Mouse (Mus musculus): ENCODE results near the gene Plvap. TPM values are rescaled to one million over a fixed set of nuclear protein-coding genes. Genes with fewer than 3 reads are reported as not detected.

Gene Plvap
- total and polyA plus RNA-seq, 2 experiments from 2014 or later = 8.0 to 15.3 TPM

- TF ChIP-seq CTCF (IDR thresholded peaks at IDR 0.05; ENCODE audit: low read depth) = no peak
- no peaks in the 10 kb centered on the region for H3K27me3 ChIP-seq (ENCODE audit: insufficient read depth, low read length)
- H3K4me3 ChIP-seq (ENCODE audit: low read length) = no peak overlapping the region
- no peaks in the 10 kb centered on the region for H3K9me3 ChIP-seq (ENCODE audit: low read length)
- H3K4me2 ChIP-seq (ENCODE audit: low read depth, low read length) = no peak overlapping the region
- ATAC-seq (no peak), DNase-seq (ENCODE audit: low spot score) (no peak)
- peaks cover 6% of the 10 kb centered on the region; the same call in 1 of the 2 replicates for H3K4me1 ChIP-seq (ENCODE audit: insufficient read depth, low read length)
- WGBS = 97% methylated on average over 1 of the region's 1 CpGs
- no peak overlapping the region for H3K9ac ChIP-seq (replicated peaks; ENCODE audit: low read length)
- no peak overlapping the region for H3K27ac ChIP-seq
- peaks cover 14% of the 10 kb centered on the region; the same call in 1 of the 2 replicates for H3K36me3 ChIP-seq (ENCODE audit: insufficient read depth, low read length)
Observed at GRCm38 (mm10) chr8:71468001-71468400, 43.6 kb downstream of the Plvap start.

GRCm38 (mm10) chr8:71467201-71467600 lies 44.4 kb downstream of the Plvap start:
- Histone ChIP-seq H3K4me2 (ENCODE audit: low read depth, low read length) (no peak overlapping the region), H3K36me3 (ENCODE audit: insufficient read depth, low read length) (0 out of 2 replicates have a peak, but pooled peaks cover 6% of the 10 kb centered on the region), H3K27ac (no peak overlapping the region), H3K4me1 (ENCODE audit: insufficient read depth, low read length) (peaks cover 6% of the 10 kb centered on the region; the same call in 1 of the 2 replicates), H3K27me3 (ENCODE audit: insufficient read depth, low read length) (no peaks in the 10 kb centered on the region), H3K9ac (replicated peaks; ENCODE audit: low read length) (no peak overlapping the region), H3K9me3 (ENCODE audit: low read length) (no peaks in the 10 kb centered on the region), H3K4me3 (ENCODE audit: low read length) (no peak overlapping the region)
- DNase-seq (ENCODE audit: low spot score) (no peak), ATAC-seq (no peak)
- TF ChIP-seq CTCF (IDR thresholded peaks at IDR 0.05; ENCODE audit: low read depth) = no peak
- WGBS = 89% methylated on average over 2 of the region's 2 CpGs

GRCm38 (mm10) chr8:71466198-71466597 lies 45.4 kb downstream of the Plvap start:
- H3K36me3 ChIP-seq (ENCODE audit: insufficient read depth, low read length) = peaks cover 2% of the 10 kb centered on the region; the same call in 1 of the 2 replicates
- no peaks in the 10 kb centered on the region for H3K9me3 ChIP-seq (ENCODE audit: low read length)
- WGBS = 95% methylated on average over 5 of the region's 5 CpGs
- ATAC-seq (no peak), DNase-seq (ENCODE audit: low spot score) (no peak)
- H3K9ac ChIP-seq (replicated peaks; ENCODE audit: low read length) = no peak overlapping the region
- H3K4me3 ChIP-seq (ENCODE audit: low read length) = no peak overlapping the region
- H3K4me2 ChIP-seq (ENCODE audit: low read depth, low read length) = no peak overlapping the region
- no peaks in the 10 kb centered on the region for H3K27me3 ChIP-seq (ENCODE audit: insufficient read depth, low read length)
- peaks cover 10% of the 10 kb centered on the region; the same call in 1 of the 2 replicates for H3K4me1 ChIP-seq (ENCODE audit: insufficient read depth, low read length)
- no peak for TF ChIP-seq CTCF (IDR thresholded peaks at IDR 0.05; ENCODE audit: low read depth)
- H3K27ac ChIP-seq = no peak overlapping the region

DNA sequence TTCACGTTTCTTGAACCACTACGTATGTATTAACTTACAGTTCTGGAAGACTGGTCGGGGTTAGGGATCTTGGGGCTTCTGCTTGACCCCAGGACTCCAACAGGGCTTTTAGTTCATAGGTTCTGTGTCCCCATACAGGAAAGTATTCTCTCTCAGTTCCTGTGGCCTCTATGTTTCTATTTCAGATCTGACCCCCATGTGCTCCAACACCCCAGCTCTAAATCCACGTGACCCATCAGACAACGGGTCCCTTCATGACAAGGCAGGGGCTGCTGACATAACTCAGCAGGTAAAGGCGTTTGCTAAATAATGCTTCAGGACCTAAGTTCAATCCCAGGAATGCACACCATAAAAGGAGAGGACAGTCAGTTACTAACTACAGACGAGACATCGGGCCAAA lies 45.8 kb downstream of the Plvap start:
- no peak for ATAC-seq
- Histone ChIP-seq H3K4me2 (ENCODE audit: low read depth, low read length) (peak overlapping the region; percentile 61), H3K9me3 (ENCODE audit: low read length) (no peaks in the 10 kb centered on the region), H3K36me3 (ENCODE audit: insufficient read depth, low read length) (peaks cover 6% of the 10 kb centered on the region), H3K4me3 (ENCODE audit: low read length) (peak overlapping the region; percentile 88), H3K27ac (no peak overlapping the region), H3K4me1 (ENCODE audit: insufficient read depth, low read length) (peaks cover 10% of the 10 kb centered on the region; the same call in 1 of the 2 replicates), H3K9ac (replicated peaks; ENCODE audit: low read length) (no peak overlapping the region), H3K27me3 (ENCODE audit: insufficient read depth, low read length) (no peaks in the 10 kb centered on the region)
- DNase-seq (ENCODE audit: low spot score) = no peak
- 86% methylated on average over 8 of the region's 8 CpGs for WGBS
- TF ChIP-seq CTCF (IDR thresholded peaks at IDR 0.05; ENCODE audit: low read depth) = no peak

DNA sequence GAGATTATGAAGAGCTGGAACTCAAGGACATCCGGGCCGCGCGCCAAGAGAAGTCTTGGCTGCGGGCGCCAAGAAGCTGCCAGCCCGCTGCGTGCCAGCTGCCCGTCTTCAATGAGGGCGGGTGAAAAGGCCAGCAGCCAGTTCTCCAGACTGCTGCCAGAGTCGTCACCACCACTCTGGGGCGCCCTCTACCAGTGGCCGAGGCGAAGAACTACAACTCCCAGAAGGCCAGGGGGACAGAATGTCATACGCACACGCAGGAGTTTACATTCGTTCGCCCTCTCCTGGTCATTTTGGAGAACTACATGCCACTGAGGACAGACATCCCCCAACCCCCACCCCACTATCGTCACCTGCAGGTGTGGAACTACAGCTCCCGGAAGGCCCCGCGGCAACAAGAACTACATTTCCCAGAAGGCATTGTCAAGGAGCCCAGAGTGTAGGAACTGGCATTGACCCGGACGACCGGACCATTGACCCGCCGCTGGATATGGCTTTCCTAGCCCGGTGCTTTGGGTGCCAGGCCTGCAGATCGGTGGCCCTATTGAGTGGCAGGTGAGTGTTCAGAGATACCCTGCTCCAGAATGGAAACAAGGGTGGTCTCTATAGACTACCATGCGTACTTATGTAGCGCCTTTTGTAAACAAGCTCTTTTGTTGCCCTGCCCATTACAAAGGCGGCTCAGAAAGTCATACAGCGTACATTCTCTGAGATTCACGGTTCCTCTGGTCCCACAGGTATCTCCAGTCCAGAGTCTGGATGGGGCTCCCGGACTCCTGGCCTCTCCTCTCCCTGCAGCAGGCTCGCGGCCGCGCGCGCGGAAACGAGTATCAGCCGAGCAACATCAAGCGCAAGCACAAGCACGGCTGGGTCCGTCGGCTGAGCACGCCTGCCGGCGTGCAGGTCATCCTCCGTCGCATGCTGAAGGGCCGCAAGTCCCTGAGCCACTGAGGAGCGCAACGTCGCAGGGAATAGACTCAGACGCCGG lies 46.7 kb downstream of the Plvap start, which contains the start of gene Mrpl34:
TSS of gene Mrpl34 (plus strand) at position 447 of the 988 bp plus-strand sequence.
- Histone ChIP-seq H3K9me3 (ENCODE audit: low read length) (no peaks in the 10 kb centered on the region), H3K9ac (replicated peaks; ENCODE audit: low read length) (peak within 1 kb of the TSS; percentile 89), H3K27me3 (ENCODE audit: insufficient read depth, low read length) (no peaks in the 10 kb centered on the region), H3K4me3 (ENCODE audit: low read length) (peak within 1 kb of the TSS; percentile 88), H3K27ac (peak within 1 kb of the TSS; percentile 92), H3K4me2 (ENCODE audit: low read depth, low read length) (peak within 1 kb of the TSS; percentile 61), H3K4me1 (ENCODE audit: insufficient read depth, low read length) (peaks cover 10% of the 10 kb centered on the region; the same call in 1 of the 2 replicates), H3K36me3 (ENCODE audit: insufficient read depth, low read length) (peaks cover 9% of the 10 kb centered on the region)
- ATAC-seq (peak; percentile 85), DNase-seq (ENCODE audit: low spot score) (peak; percentile 100)
- TF ChIP-seq CTCF (IDR thresholded peaks at IDR 0.05; ENCODE audit: low read depth) = peak; percentile 99
- WGBS = under 1% methylated on average over 59 of the region's 59 CpGs

- Histone ChIP-seq H3K4me3 (ENCODE audit: low read length) (peak within 1 kb of the TSS; percentile 88), H3K27ac (peak within 1 kb of the TSS; percentile 92), H3K9me3 (ENCODE audit: low read length) (no peaks in the 10 kb centered on the region), H3K4me1 (ENCODE audit: insufficient read depth, low read length) (peaks cover 10% of the 10 kb centered on the region; the same call in 1 of the 2 replicates), H3K36me3 (ENCODE audit: insufficient read depth, low read length) (peaks cover 18% of the 10 kb centered on the region), H3K27me3 (ENCODE audit: insufficient read depth, low read length) (no peaks in the 10 kb centered on the region), H3K4me2 (ENCODE audit: low read depth, low read length) (peak within 1 kb of the TSS; percentile 61), H3K9ac (replicated peaks; ENCODE audit: low read length) (peak within 1 kb of the TSS; percentile 89)
- ATAC-seq (peak; percentile 82), DNase-seq (ENCODE audit: low spot score) (peak; percentile 97)
- TF ChIP-seq CTCF (IDR thresholded peaks at IDR 0.05; ENCODE audit: low read depth) = no peak
- WGBS = under 1% methylated on average over 55 of the region's 55 CpGs
Observed at GRCm38 (mm10) chr8:71463188-71464033, 48.1 kb downstream of the Plvap start, which contains the start of gene Abhd8. Gene Abhd8, minus strand, starts transcription at chr8:71463655.
